Mouse (Mus musculus): ENCODE data around the gene Mrps11. TPM values are rescaled to one million over a fixed set of nuclear protein-coding genes. Genes with fewer than 3 reads are reported as not detected.

Gene Mrps11
- polyA plus RNA-seq (2014; fragmentation: Illumina TruSeq; extraction: RNeasy Lipid Tissue Mini Kit (QIAGEN cat#74804); ENCODE audit: low read depth, low replicate concordance): 27.6 TPM

DNA sequence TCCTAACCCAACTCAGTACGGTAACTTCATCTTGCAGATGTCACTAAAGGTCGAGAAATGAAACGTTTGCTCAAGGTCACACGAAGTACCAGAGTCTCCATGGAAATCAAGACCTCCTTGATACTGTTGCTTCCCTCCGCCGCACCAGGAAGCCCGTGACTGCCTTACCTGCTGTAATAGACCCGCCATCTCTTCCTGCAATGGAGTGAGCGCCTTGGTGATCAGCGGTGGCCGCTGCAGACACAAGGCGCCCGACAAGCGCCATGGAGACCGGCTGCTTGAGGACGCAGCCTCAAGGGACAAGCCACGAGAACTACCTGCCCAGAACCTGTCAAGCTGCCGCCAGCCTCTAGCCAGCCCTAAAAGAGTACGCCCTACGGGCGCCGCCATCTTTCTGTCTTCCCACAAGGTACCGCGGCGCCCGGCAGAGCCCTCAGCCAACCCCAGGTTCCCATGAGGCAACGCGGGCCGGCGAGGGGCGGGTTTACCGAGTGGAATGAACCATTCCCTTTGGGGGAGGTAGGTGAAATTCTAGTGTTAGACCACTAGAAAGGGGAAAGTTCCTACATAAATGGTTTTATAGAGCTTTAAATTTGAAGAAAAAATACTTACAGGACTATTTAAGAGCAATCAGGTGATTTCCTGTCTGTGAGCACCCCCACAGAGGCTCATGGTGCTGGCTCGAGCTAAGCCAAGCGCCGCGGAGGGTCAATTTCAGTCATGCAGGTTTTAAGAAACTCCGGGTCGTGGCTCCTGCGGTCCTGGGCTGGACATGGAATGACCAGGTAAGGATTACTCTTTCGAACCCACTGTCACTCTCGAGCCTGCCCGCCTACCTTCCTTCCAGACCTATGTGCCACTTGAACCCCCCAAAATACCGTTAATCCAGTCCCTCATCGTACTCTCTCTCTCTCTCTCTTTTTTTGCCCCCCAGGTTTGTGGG lies at the start of gene Mrps11, which contains the start of gene Mrpl46:
Mrps11 (plus strand) TSS at position 481 of the 943 bp plus-strand sequence.
Mrpl46 (minus strand) TSS at position 893 of the 943 bp plus-strand sequence.

DNA sequence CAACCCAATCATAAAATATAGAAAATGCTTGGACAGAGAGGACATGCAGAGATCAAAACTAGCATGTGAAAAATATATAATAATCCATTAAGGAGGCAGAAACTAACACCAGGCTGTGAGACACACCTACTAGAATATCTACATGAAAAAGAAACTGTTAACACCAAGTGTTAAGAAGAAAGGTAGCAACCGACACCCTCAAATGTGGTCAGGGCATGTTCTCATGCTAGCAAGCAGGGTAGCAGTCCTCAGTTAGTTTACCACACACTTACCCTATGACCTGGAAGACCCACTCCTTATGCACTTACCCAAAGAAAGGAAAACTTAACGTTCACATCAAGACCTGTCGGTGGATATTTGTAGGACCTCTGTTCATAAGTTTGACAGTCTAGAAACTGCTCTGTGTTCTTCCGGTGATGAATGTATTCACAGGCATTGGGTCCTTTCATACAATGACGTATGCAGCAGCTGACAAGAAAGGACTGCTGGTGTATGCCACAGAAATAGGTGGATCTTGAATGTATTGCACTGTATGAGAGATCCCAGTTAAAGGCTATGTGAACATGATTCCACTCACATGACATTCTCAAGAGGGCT lies 45.2 kb upstream of the Mrps11 start, which contains the start of gene Ntrk3:
Ntrk3 (minus strand) TSS at position 399 of the 597 bp plus-strand sequence.

Other genes with a start within 250 kb of the Mrps11 start
- gene Ntrk3, start 45.1 kb upstream of the Mrps11 start, polyA plus RNA-seq (2014; fragmentation: Illumina TruSeq; extraction: RNeasy Lipid Tissue Mini Kit (QIAGEN cat#74804); ENCODE audit: low read depth, low replicate concordance): 8.0 TPM
- 19.1 TPM for gene Mrpl46, start 412 bp downstream of the Mrps11 start, polyA plus RNA-seq (2014; fragmentation: Illumina TruSeq; extraction: RNeasy Lipid Tissue Mini Kit (QIAGEN cat#74804); ENCODE audit: low read depth, low replicate concordance)
- 8.8 TPM for gene Det1, start 64.1 kb downstream of the Mrps11 start, polyA plus RNA-seq (2014; fragmentation: Illumina TruSeq; extraction: RNeasy Lipid Tissue Mini Kit (QIAGEN cat#74804); ENCODE audit: low read depth, low replicate concordance)
- 34.2 TPM for gene Aen, start 112.7 kb downstream of the Mrps11 start, polyA plus RNA-seq (2014; fragmentation: Illumina TruSeq; extraction: RNeasy Lipid Tissue Mini Kit (QIAGEN cat#74804); ENCODE audit: low read depth, low replicate concordance)
- 234 TPM for gene Isg20, start 130.3 kb downstream of the Mrps11 start, polyA plus RNA-seq (2014; fragmentation: Illumina TruSeq; extraction: RNeasy Lipid Tissue Mini Kit (QIAGEN cat#74804); ENCODE audit: low read depth, low replicate concordance)

All from adipose tissue, adult 10 weeks (tissue).